Mouse (Mus musculus) left cerebral cortex, postnatal 4 days (tissue): ENCODE measurements at regions not wholly inside any gene's neighbourhood (a gene's known extent, or its start where the extent isn't known, plus 50 kb on each side); places are given as distances from the start of the nearest gene placed in this dataset.

ENCODE experiments used
- DNase-seq: peaks from one replicate; pipeline ENCODE4 v3.0.0-alpha.2; 2022
- intact Hi-C: fragments of 180-260 bp; cut with DNase I; formaldehyde crosslinking; loops from one replicate; pipeline ENCODE4 v1.15.1; 2025

DNA sequence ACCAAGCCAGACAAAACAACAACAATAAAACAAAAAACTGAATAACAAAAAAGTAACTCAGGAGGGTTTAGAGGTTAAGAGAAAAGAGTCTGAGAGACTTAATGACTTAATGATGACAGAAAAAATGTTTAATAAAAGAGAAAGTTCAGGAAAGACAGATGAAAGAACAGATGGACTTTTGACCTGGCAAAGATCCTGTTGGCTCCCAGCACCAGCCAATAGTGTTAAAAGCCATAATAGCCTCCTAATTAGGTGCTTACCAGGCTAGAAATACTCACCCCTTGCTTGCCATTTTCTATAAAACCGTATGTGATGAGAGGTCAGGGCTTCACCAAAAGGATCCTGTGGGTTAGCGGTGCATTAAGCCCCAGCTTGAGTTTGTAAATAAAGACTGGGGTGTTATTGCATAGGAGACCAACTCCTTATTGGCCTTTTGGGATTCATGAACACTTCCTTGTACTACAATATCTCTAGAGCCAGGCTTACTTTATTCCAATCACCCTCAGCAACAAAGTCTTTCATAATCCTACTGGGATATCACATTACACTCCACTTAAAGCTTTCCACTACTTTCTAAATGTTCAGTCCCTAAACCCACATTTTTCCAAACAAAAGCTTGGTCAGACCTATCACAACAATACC lies 282.1 kb upstream of the Rasa1 start:
- intact Hi-C loops, result no loop called here
- peak; percentile 24 for DNase-seq

DNA sequence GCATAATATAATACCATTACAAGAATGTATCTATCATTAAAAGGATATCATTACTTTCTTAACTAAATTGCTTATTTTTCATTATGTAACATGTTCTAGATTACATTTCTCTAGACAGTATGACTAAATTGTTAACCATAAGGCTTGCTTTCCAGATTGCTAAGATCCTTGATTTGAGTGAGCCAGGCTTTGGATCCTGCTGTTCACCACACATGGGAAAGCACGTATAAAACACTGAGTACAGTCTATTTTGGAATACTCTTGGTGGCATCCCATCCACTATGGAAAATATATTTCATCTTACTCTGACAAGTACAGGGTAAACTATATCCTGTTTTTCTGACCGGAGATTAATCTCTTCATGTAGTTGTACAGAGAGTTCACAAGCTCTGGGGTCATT lies 268.9 kb upstream of the Rasa1 start:
- DNase-seq, result no peak
- intact Hi-C loops, result no loop called here

DNA sequence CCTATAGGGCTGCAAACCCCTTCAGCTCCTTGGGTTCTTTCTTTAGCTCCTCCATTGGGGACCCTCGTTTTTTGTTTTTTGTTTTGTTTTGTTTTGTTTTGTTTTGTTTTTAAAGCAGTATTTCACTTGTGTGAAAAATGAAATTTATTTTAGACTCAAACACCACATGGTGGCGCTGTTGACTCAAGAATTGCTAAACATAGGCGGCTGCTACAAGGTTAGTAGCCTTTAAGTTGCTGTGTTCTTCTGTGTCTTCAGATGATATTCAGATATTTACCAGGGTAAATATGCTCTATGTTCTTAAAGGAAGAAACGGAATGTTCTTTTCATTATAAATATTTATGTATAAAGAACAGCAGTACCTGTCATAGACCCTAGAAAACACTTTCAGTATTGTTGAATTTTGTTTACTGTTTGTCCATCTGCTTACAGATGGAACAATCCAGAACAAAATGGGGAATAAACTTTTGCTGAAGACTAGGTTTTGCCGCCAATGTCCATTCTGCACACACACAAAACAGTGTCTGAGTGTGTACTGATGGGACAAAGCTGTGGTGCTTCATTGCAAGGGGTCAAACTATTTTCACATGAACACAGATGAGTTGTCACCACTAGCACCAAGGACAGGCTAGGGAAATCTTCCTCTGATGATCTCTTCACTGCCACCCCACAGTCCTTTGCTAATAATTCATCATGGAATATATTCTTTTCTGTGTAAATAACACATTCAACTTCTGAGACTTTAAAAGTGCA lies 267.3 kb upstream of the Rasa1 start:
- peak; percentile 71 for DNase-seq
- intact Hi-C loops, result no loop called here

- no peak for DNase-seq
Measured at GRCm38 (mm10) chr13:85553072-85553471, 264.1 kb upstream of the Rasa1 start.

GRCm38 (mm10) chr13:85509671-85510070 lies 220.7 kb upstream of the Rasa1 start:
- no peak for DNase-seq
- intact Hi-C loops, result no loop called here

More at GRCm38 (mm10) chr13:85553072-85553471, 264.1 kb upstream of the Rasa1 start:
- intact Hi-C loops, result no loop called here

DNA sequence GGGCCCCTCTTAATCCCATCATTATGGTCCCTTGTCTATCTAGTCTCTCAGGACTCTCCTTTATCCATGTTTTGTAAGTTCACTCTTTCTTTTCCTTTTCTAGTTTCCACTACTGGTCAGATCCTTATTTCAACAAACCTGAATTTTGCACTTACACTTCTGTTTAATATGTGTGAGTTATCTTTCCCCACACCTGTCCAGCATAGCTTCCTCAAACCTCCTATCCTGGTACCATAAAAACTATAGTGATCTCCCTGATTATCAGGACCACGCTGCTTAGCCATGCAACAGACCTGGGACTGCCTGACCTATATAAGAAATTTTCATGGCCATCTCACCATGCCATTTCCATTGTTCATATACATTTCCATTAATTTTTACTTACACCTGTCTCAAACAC lies 219.6 kb upstream of the Rasa1 start:
- no peak for DNase-seq
- intact Hi-C loops, result no loop called here

DNA sequence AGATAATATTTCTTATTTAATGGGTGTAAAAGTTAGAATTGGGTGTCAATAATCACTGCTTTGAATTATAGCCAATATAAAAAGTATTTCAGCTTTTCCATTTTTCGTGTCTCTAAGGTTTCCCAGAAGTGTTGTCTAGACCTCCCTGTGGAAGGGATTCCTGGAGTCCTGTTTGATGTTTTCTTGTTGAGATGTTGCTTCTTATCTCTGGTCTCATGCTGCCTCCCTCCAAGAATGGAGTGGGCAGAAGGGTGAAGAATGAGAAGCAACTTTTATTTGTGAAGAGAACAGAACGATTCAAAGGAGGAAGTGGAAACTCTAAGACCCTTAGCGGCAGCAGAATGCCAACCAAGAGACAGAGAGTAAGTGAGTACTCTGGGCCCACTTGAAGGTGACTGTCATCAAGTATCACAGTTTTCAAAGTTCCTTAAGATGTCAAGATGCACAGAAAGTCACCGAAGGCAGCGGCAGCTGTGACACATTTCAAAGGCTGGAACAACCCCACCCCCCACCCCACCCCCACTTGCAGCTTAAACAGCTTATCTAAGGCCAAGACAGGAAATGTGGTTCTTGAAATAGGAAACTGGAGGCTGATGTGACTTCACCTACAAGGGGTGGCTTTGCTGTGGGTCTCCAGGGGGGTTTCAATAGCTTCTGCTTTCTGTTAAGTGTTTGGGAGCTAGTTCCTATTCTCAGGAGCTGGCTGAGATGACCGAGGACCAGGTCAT lies 218.6 kb upstream of the Rasa1 start:
- intact Hi-C loops, result no loop called here
- DNase-seq, result no peak

GRCm38 (mm10) chr13:85506875-85507274 lies 217.9 kb upstream of the Rasa1 start:
- intact Hi-C loops, result no loop called here
- no peak for DNase-seq

GRCm38 (mm10) chr13:85506030-85506429 lies 217.1 kb upstream of the Rasa1 start:
- intact Hi-C loops, result no loop called here
- no peak for DNase-seq

GRCm38 (mm10) chr13:85505046-85505445 lies 216.1 kb upstream of the Rasa1 start:
- intact Hi-C loops, result no loop called here
- no peak for DNase-seq

DNA sequence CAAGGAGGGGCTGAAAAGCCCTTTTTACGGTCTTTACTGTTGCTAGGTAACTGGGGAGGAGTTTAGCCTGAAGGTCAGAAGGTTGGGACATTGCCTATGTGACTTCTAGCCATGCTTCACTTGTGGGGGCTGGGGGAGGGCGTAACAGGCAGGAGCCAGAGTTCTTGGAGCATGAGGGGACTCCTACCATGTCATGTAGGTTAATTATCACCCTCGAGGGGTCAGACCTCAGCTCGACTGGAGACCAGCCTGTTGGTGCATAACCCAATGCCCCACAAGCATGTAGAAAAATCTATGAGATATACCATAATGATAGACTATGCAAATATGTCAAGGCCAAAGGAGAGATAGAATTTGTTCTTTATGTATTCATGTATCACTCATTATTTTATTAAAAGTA lies 215.1 kb upstream of the Rasa1 start:
- no peak for DNase-seq
- intact Hi-C loops, result no loop called here

DNA sequence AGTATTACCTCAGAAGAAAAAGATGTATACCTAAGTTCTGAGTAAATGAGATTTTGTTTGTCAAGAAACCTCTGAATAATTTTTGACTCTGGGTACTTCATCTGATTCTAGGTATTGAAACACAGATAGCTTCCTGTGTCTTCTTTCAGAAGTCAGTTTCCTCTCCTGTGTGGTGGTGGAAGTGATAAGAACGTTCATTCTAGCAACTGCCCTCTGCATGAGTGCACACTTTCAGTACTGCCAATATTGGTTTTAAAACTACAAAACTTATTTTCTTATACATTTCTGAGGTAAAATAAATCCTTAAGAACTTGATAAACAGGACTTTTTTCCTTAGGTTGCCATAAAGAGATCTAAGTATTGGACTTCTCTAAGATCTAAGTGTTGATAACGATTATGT lies 209.8 kb upstream of the Rasa1 start:
- DNase-seq, result no peak
- intact Hi-C loops, result no loop called here

DNA sequence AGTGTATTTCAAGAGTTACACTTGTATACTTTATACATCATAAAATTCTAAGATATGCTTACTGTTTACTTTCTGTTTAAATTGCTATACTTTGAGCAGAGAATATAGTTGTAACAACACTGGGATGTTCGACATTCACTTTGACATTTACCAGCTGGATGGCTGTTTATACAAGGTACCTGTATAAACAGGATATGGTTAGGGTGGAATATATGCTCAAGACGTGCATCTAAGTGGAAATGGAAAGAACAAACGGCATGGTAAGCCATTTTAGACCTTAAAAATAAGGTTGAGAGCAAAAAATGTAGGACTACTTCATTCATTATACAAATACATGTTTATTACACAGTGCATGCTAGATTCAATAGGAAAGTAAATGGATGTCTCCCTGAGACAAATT lies 195.9 kb upstream of the Rasa1 start:
- intact Hi-C loops, result no loop called here
- no peak for DNase-seq

- intact Hi-C loops, result no loop called here
- DNase-seq, result no peak
Measured at GRCm38 (mm10) chr13:85483348-85483747, 194.4 kb upstream of the Rasa1 start.

DNA sequence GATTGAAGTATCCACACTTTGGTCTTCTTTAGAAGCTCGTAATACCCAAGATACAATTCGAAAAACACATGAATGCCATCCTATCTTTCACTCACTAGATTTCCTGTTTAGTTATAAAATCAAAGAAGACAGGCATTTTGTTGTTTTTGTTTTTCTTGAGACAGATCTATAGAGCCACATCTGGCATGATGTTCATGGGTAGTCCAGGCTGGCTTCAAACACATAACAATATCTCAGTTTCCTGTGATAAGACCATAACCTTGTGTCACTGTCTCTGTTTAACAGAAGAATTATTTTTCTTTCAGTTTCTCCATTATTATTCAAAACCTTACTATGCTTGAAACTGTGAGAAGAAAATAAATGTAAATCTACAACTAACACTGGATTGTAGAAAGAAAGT lies 190.5 kb upstream of the Rasa1 start:
- intact Hi-C loops, result no loop called here
- DNase-seq, result no peak

- intact Hi-C loops, result no loop called here
- DNase-seq, result no peak
Measured at GRCm38 (mm10) chr13:85476274-85476846, 187.4 kb upstream of the Rasa1 start.

DNA sequence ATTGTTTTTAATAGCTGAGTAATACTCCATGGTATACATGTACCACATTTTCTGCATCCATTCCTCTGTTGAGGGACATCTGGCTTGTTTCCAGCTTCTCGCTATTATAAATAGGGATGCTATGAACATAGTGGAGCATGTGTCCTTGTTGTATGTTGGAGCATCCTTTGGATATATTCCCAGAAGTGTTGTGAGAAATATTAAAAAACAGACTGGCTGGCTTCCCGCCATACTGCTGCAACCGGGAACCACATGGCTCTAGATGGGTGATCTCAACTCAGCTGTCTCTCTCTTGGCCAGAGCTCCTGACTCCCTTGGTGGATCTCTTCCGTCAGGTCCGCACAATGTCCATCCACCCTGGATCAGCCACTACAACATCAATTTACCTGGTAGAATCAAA lies 182.4 kb upstream of the Rasa1 start:
- intact Hi-C loops, result no loop called here
- DNase-seq, result peak; percentile 11

- intact Hi-C loops, result no loop called here
- no peak for DNase-seq
Measured at GRCm38 (mm10) chr13:85459387-85459786, 170.5 kb upstream of the Rasa1 start.

- intact Hi-C loops, result no loop called here
Measured at GRCm38 (mm10) chr13:85458611-85459010, 169.7 kb upstream of the Rasa1 start.

DNA sequence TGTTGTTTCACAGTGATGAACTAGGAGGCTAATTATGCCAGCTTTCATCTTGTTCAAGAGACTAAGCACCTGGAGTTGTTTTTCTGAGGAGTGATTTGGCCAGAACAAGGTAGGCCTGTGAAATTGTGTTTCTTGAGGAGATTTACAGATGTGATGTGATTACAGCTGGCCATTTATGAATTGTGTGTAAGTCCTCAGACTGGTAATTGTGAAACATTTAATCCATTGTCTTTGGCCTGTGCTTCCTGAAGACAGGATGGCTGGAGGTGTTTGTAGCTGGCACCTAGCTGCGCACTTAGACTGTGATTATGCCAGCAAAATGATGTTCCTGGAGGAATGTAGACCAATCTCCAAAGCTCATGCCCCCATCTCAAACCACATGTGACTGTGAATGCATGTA lies 150.7 kb upstream of the Rasa1 start:
- intact Hi-C loops, result no loop called here
- DNase-seq, result no peak

More at GRCm38 (mm10) chr13:85458611-85459010, 169.7 kb upstream of the Rasa1 start:
- no peak for DNase-seq

DNA sequence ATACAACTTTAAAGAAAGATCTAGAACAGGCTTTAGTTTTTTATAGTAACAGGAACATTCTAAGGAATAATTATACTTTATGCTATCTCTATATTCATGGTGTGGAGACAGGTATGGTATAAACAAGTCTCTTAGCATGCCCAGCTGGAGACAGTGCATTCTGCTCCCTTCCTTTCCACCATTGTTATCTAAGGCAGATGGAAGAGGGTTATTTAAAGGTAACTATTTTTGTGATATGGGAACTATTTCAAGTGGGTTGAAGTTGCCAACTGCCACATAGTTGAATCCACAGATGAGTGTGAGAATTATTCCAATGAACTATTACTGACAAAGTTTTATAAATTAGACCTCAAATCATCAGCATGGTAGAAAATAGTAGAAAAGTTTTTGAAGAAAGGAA lies 148.9 kb upstream of the Rasa1 start:
- no peak for DNase-seq
- intact Hi-C loops, result no loop called here

DNA sequence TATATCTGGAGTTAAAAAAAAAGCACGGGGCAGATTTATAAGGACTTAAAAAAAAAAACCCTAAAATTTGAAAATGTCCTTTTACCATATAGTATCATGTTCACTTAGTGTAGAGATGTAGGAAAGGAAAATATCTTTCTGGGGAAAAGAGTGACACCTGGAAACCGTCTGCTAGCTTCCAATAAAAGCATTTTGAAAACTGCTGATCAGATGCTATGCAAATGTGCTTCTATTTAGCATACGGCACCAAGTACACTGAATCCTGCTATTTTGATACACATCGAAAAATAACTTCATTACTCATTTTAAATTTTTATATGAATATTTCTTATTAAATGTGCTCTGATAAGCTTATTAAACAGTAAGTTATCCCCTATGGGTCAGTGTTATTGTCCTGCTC lies 148.1 kb upstream of the Rasa1 start:
- intact Hi-C loops, result no loop called here
- no peak for DNase-seq
